Mouse (Mus musculus): ENCODE measurements at regions not wholly inside any gene's neighbourhood (a gene's known extent, or its start where the extent isn't known, plus 50 kb on each side); places are given as distances from the start of the nearest gene placed in this dataset.

- TF ChIP-seq CTCF (IDR thresholded peaks at IDR 0.05; ENCODE audit: borderline replicate concordance, insufficient read depth, low read length) (no peak), POLR2A (IDR thresholded peaks at IDR 0.05; ENCODE audit: low read depth, low read length) (no peak)
- Histone ChIP-seq H3K4me1 (ENCODE audit: control insufficient read depth, insufficient read depth, low read length) (0 out of 2 replicates have a peak, but pooled peaks cover 2% of the 10 kb centered on the region), H3K27ac (ENCODE audit: insufficient read depth, low read length) (no peak overlapping the region), H3K4me3 (ENCODE audit: insufficient read depth, low read length) (no peak overlapping the region)
Measured at GRCm38 (mm10) chr5:148820476-148820875, 108.6 kb downstream of the Katnal1 start.

- Histone ChIP-seq H3K27ac (ENCODE audit: insufficient read depth, low read length) (no peak overlapping the region), H3K4me1 (ENCODE audit: control insufficient read depth, insufficient read depth, low read length) (0 out of 2 replicates have a peak, but pooled peaks cover 2% of the 10 kb centered on the region), H3K4me3 (ENCODE audit: insufficient read depth, low read length) (no peak overlapping the region)
- no peak for TF ChIP-seq CTCF (IDR thresholded peaks at IDR 0.05; ENCODE audit: borderline replicate concordance, insufficient read depth, low read length)
- TF ChIP-seq POLR2A (IDR thresholded peaks at IDR 0.05; ENCODE audit: low read depth, low read length), result no peak
Measured at GRCm38 (mm10) chr5:148819423-148819822, 109.7 kb downstream of the Katnal1 start.

- Histone ChIP-seq H3K4me1 (ENCODE audit: control insufficient read depth, insufficient read depth, low read length) (0 out of 2 replicates have a peak, but pooled peaks cover 2% of the 10 kb centered on the region), H3K27ac (ENCODE audit: insufficient read depth, low read length) (no peak overlapping the region), H3K4me3 (ENCODE audit: insufficient read depth, low read length) (no peak overlapping the region)
- no peak for TF ChIP-seq CTCF (IDR thresholded peaks at IDR 0.05; ENCODE audit: borderline replicate concordance, insufficient read depth, low read length)
- TF ChIP-seq POLR2A (IDR thresholded peaks at IDR 0.05; ENCODE audit: low read depth, low read length), result no peak
Measured at GRCm38 (mm10) chr5:148818746-148819145, 110.4 kb downstream of the Katnal1 start.

- Histone ChIP-seq H3K4me1 (ENCODE audit: control insufficient read depth, insufficient read depth, low read length) (no peaks in the 10 kb centered on the region), H3K4me3 (ENCODE audit: insufficient read depth, low read length) (no peak overlapping the region), H3K27ac (ENCODE audit: insufficient read depth, low read length) (no peak overlapping the region)
- TF ChIP-seq POLR2A (IDR thresholded peaks at IDR 0.05; ENCODE audit: low read depth, low read length), result no peak
- TF ChIP-seq CTCF (IDR thresholded peaks at IDR 0.05; ENCODE audit: borderline replicate concordance, insufficient read depth, low read length), result no peak
Measured at GRCm38 (mm10) chr5:148812840-148813239, 116.3 kb downstream of the Katnal1 start.

GRCm38 (mm10) chr5:148812016-148812415 lies 117.1 kb downstream of the Katnal1 start:
- no peak overlapping the region for H3K4me3 ChIP-seq (ENCODE audit: insufficient read depth, low read length)
- no peak overlapping the region for H3K27ac ChIP-seq (ENCODE audit: insufficient read depth, low read length)
- TF ChIP-seq CTCF (IDR thresholded peaks at IDR 0.05; ENCODE audit: borderline replicate concordance, insufficient read depth, low read length), result no peak
- no peak for TF ChIP-seq POLR2A (IDR thresholded peaks at IDR 0.05; ENCODE audit: low read depth, low read length)
- no peaks in the 10 kb centered on the region for H3K4me1 ChIP-seq (ENCODE audit: control insufficient read depth, insufficient read depth, low read length)

GRCm38 (mm10) chr5:148809485-148809884 lies 119.6 kb downstream of the Katnal1 start:
- no peak overlapping the region for H3K27ac ChIP-seq (ENCODE audit: insufficient read depth, low read length)
- H3K4me1 ChIP-seq (ENCODE audit: control insufficient read depth, insufficient read depth, low read length), result no peaks in the 10 kb centered on the region
- no peak overlapping the region for H3K4me3 ChIP-seq (ENCODE audit: insufficient read depth, low read length)
- TF ChIP-seq POLR2A (IDR thresholded peaks at IDR 0.05; ENCODE audit: low read depth, low read length), result no peak
- TF ChIP-seq CTCF (IDR thresholded peaks at IDR 0.05; ENCODE audit: borderline replicate concordance, insufficient read depth, low read length), result no peak

- H3K4me1 ChIP-seq (ENCODE audit: control insufficient read depth, insufficient read depth, low read length), result no peaks in the 10 kb centered on the region
- H3K27ac ChIP-seq (ENCODE audit: insufficient read depth, low read length), result no peak overlapping the region
- H3K4me3 ChIP-seq (ENCODE audit: insufficient read depth, low read length), result no peak overlapping the region
- no peak for TF ChIP-seq CTCF (IDR thresholded peaks at IDR 0.05; ENCODE audit: borderline replicate concordance, insufficient read depth, low read length)
- TF ChIP-seq POLR2A (IDR thresholded peaks at IDR 0.05; ENCODE audit: low read depth, low read length), result no peak
Measured at GRCm38 (mm10) chr5:148809055-148809454, 120.1 kb downstream of the Katnal1 start.

GRCm38 (mm10) chr5:148808426-148808825 lies 120.7 kb downstream of the Katnal1 start:
- Histone ChIP-seq H3K27ac (ENCODE audit: insufficient read depth, low read length) (no peak overlapping the region), H3K4me1 (ENCODE audit: control insufficient read depth, insufficient read depth, low read length) (no peaks in the 10 kb centered on the region), H3K4me3 (ENCODE audit: insufficient read depth, low read length) (no peak overlapping the region)
- TF ChIP-seq CTCF (IDR thresholded peaks at IDR 0.05; ENCODE audit: borderline replicate concordance, insufficient read depth, low read length) (no peak), POLR2A (IDR thresholded peaks at IDR 0.05; ENCODE audit: low read depth, low read length) (no peak)

GRCm38 (mm10) chr5:148807612-148808011 lies 121.5 kb downstream of the Katnal1 start:
- Histone ChIP-seq H3K27ac (ENCODE audit: insufficient read depth, low read length) (no peak overlapping the region), H3K4me1 (ENCODE audit: control insufficient read depth, insufficient read depth, low read length) (no peaks in the 10 kb centered on the region), H3K4me3 (ENCODE audit: insufficient read depth, low read length) (no peak overlapping the region)
- no peak for TF ChIP-seq CTCF (IDR thresholded peaks at IDR 0.05; ENCODE audit: borderline replicate concordance, insufficient read depth, low read length)
- TF ChIP-seq POLR2A (IDR thresholded peaks at IDR 0.05; ENCODE audit: low read depth, low read length), result no peak

- no peak overlapping the region for H3K4me3 ChIP-seq (ENCODE audit: insufficient read depth, low read length)
- TF ChIP-seq CTCF (IDR thresholded peaks at IDR 0.05; ENCODE audit: borderline replicate concordance, insufficient read depth, low read length), result no peak
- no peak for TF ChIP-seq POLR2A (IDR thresholded peaks at IDR 0.05; ENCODE audit: low read depth, low read length)
Measured at GRCm38 (mm10) chr5:148805030-148805429, 124.1 kb downstream of the Katnal1 start.

GRCm38 (mm10) chr5:148803772-148804171 lies 125.3 kb downstream of the Katnal1 start:
- H3K4me3 ChIP-seq (ENCODE audit: insufficient read depth, low read length), result no peak overlapping the region

More at GRCm38 (mm10) chr5:148805030-148805429, 124.1 kb downstream of the Katnal1 start:
- no peak overlapping the region for H3K27ac ChIP-seq (ENCODE audit: insufficient read depth, low read length)
- no peaks in the 10 kb centered on the region for H3K4me1 ChIP-seq (ENCODE audit: control insufficient read depth, insufficient read depth, low read length)

More at GRCm38 (mm10) chr5:148803772-148804171, 125.3 kb downstream of the Katnal1 start:
- Histone ChIP-seq H3K4me1 (ENCODE audit: control insufficient read depth, insufficient read depth, low read length) (no peaks in the 10 kb centered on the region), H3K27ac (ENCODE audit: insufficient read depth, low read length) (no peak overlapping the region)
- TF ChIP-seq CTCF (IDR thresholded peaks at IDR 0.05; ENCODE audit: borderline replicate concordance, insufficient read depth, low read length) (no peak), POLR2A (IDR thresholded peaks at IDR 0.05; ENCODE audit: low read depth, low read length) (no peak)

Data from embryonic fibroblast, embryonic 13.5 days (primary cell).